Mouse (Mus musculus): Measurements from ENCODE around the gene Akr1a1. TPM values are rescaled to one million over a fixed set of nuclear protein-coding genes. Genes with fewer than 3 reads are reported as not detected.

The Akr1a1 gene
- polyA plus RNA-seq, 3 experiments from 2014 or later = 297 to 370 (median 348) TPM

Other genes with a start within 250 kb of the Akr1a1 start
- gene Mast2, start 187.5 kb downstream of the Akr1a1 start, polyA plus RNA-seq (2017; shearing (Covaris generic)) = 1 to 10 TPM; 4.5 to 5.5 (median 4.7) TPM
- 10 to 100 TPM in 2 of 3 experiments, 1 to 10 TPM in 1; 8.9 to 14.9 (median 13.3) TPM for gene Ipp, start 144.1 kb downstream of the Akr1a1 start, polyA plus RNA-seq (2017; shearing (Covaris generic))
- 10 to 100 TPM; 25.4 to 29.3 (median 26.3) TPM for gene Tmem69, start 95.7 kb downstream of the Akr1a1 start, polyA plus RNA-seq (2017; shearing (Covaris generic))
- 100 to 1,000 TPM in 1 of 3 experiments, 10 to 100 TPM in 2; 94.8 to 100 (median 95.0) TPM for gene Gpbp1l1, start 94.0 kb downstream of the Akr1a1 start, polyA plus RNA-seq (2017; shearing (Covaris generic))
- gene Ccdc17, start 55.0 kb downstream of the Akr1a1 start, polyA plus RNA-seq (2017; shearing (Covaris generic)) = 10 to 100 TPM in 2 of 3 experiments, 1 to 10 TPM in 1; 8.5 to 18.5 (median 16.4) TPM
- 10 to 100 TPM; 40.6 to 99.0 (median 47.2) TPM for gene Nasp, start 23.7 kb downstream of the Akr1a1 start, polyA plus RNA-seq (2017; shearing (Covaris generic))
- 1,000 to 10,000 TPM in 1 of 3 experiments, 100 to 1,000 TPM in 2; 680 to 1,098 (median 710) TPM for gene Prdx1, start 33.9 kb upstream of the Akr1a1 start, polyA plus RNA-seq (2017; shearing (Covaris generic))
- gene Mmachc, start 56.7 kb upstream of the Akr1a1 start, polyA plus RNA-seq (2017; shearing (Covaris generic)) = 1 to 10 TPM; 4.5 to 8.3 (median 5.2) TPM
- 10 to 100 TPM; 29.3 to 64.8 (median 54.4) TPM for gene Ccdc163, start 56.8 kb upstream of the Akr1a1 start, polyA plus RNA-seq (2017; shearing (Covaris generic))
- gene Tesk2, start 69.3 kb upstream of the Akr1a1 start, polyA plus RNA-seq (2017; shearing (Covaris generic)) = 1 to 10 TPM; 3.0 to 4.3 (median 4.1) TPM
- gene Toe1, start 156.0 kb upstream of the Akr1a1 start, polyA plus RNA-seq (2017; shearing (Covaris generic)) = 10 to 100 TPM; 25.5 to 32.7 (median 29.7) TPM
- gene Mutyh, start 156.0 kb upstream of the Akr1a1 start, polyA plus RNA-seq (2017; shearing (Covaris generic)) = 10 to 100 TPM in 2 of 3 experiments, 1 to 10 TPM in 1; 9.9 to 16.6 (median 15.1) TPM
- gene Hpdl, start 170.0 kb upstream of the Akr1a1 start, polyA plus RNA-seq (2017; shearing (Covaris generic)) = under 1 TPM in 2 of 3 experiments, not detected in 1; 0.32 to 0.74 TPM
- under 1 TPM in 2 of 3 experiments, not detected in 1; 0.05 to 0.06 TPM for gene Zswim5, start 225.7 kb upstream of the Akr1a1 start, polyA plus RNA-seq (2017; shearing (Covaris generic))